Mouse (Mus musculus) heart, postnatal 10 days (tissue): ENCODE results near the gene Cldn34c3. TPM values are rescaled to one million over a fixed set of nuclear protein-coding genes. Genes with fewer than 3 reads are reported as not detected.
"Not testable (repeated sequence)": the region's sequence is repeated elsewhere in the genome, so short reads cannot be mapped to it uniquely, and the experiment has no call there.

Experiments used
- DNase-seq, 2 experiments: peaks; one replicate each; pipeline ENCODE4 v3.0.0; 2021
- intact Hi-C: fragments of 180-260 bp; cut with DNase I; formaldehyde crosslinking; loops from one replicate; pipeline ENCODE4 v1.15.1; 2025
- total RNA-seq, 2 experiments: library from RNA; stranded (reverse); gene quantifications; 2 replicates each; pipeline ENCODE4 v1.2.3; 2021

Gene Cldn34c3
- not detected for total RNA-seq

- DNase-seq, intact Hi-C loops: not testable (repeated sequence)
Measured at GRCm38 (mm10) chrX:123793365-123793764, at the start of gene Cldn34c3. Gene Cldn34c3, plus strand, starts transcription at chrX:123793665.

Other genes starting within 250 kb of the Cldn34c3 start
- gene Cldn34c2, start 212.0 kb upstream of the Cldn34c3 start, total RNA-seq = 1 to 10 TPM in 1 of 2 experiments, not detected in 1; 1.9 TPM
- not detected for gene Gm17467, start 88.9 kb upstream of the Cldn34c3 start, total RNA-seq